Mouse (Mus musculus): ENCODE results near the gene Tcf12. TPM values are rescaled to one million over a fixed set of nuclear protein-coding genes. Genes with fewer than 3 reads are reported as not detected.

Tcf12 gene
- total RNA-seq (2021): 10 to 100 TPM; 67.2 to 68.1 TPM
- long read RNA-seq, experiment 1, full-length matches to known transcripts: 8 of 15 reads
- long read RNA-seq, experiment 1, partial matches to known transcripts: 3 of 15 reads
- long read RNA-seq, experiment 1, other reads (novel, unspliced or antisense): 4 of 15 reads
- long read RNA-seq, experiment 2, full-length matches to known transcripts: 6 of 29 reads
- long read RNA-seq, experiment 2, partial matches to known transcripts: 10 of 29 reads
- long read RNA-seq, experiment 2, other reads (novel, unspliced or antisense): 13 of 29 reads

- peak; percentile 79 to 83 for DNase-seq (ENCODE audit: low spot score in 2 of 2)
Observed at GRCm38 (mm10) chr9:72111622-72112550, at the start of gene Tcf12. Tcf12 (minus strand) TSS chr9:72111871.

GRCm38 (mm10) chr9:72158392-72158791, 46.7 kb upstream of the Tcf12 start:
- no peak for DNase-seq (ENCODE audit: low spot score in 2 of 2)

- no peak for DNase-seq (ENCODE audit: low spot score in 2 of 2)
Observed at GRCm38 (mm10) chr9:72157091-72157490, 45.4 kb upstream of the Tcf12 start.

GRCm38 (mm10) chr9:72155250-72156138, 43.8 kb upstream of the Tcf12 start:
- DNase-seq (ENCODE audit: low spot score in 2 of 2): no peak

- DNase-seq (ENCODE audit: low spot score in 2 of 2): no peak
Observed at GRCm38 (mm10) chr9:72144148-72144547, 32.5 kb upstream of the Tcf12 start.

- no peak for DNase-seq (ENCODE audit: low spot score in 2 of 2)
Observed at GRCm38 (mm10) chr9:72137899-72138298, 26.2 kb upstream of the Tcf12 start.

- DNase-seq (ENCODE audit: low spot score in 2 of 2): no peak
Observed at GRCm38 (mm10) chr9:72133772-72134245, 22.1 kb upstream of the Tcf12 start.

GRCm38 (mm10) chr9:72133089-72133771, 21.6 kb upstream of the Tcf12 start:
- peak; percentile 85 to 89 for DNase-seq (ENCODE audit: low spot score in 2 of 2)

- no peak for DNase-seq (ENCODE audit: low spot score in 2 of 2)
Observed at GRCm38 (mm10) chr9:72132728-72133088, 21.0 kb upstream of the Tcf12 start.

GRCm38 (mm10) chr9:72129884-72130283, 18.2 kb upstream of the Tcf12 start:
- no peak for DNase-seq (ENCODE audit: low spot score in 2 of 2)

GRCm38 (mm10) chr9:72125442-72125841, 13.8 kb upstream of the Tcf12 start:
- no peak for DNase-seq (ENCODE audit: low spot score in 2 of 2)

- no peak for DNase-seq (ENCODE audit: low spot score in 2 of 2)
Observed at GRCm38 (mm10) chr9:72118490-72118889, 6.8 kb upstream of the Tcf12 start.

GRCm38 (mm10) chr9:72111004-72111621, 558 bp downstream of the Tcf12 start:
- peak; percentile 64 to 74 for DNase-seq (ENCODE audit: low spot score in 2 of 2)

GRCm38 (mm10) chr9:72110627-72111003, 1.1 kb downstream of the Tcf12 start:
- DNase-seq (ENCODE audit: low spot score in 2 of 2): peak in 1 of 2 experiments; percentile 42

GRCm38 (mm10) chr9:72103471-72103870, 8.2 kb downstream of the Tcf12 start:
- peak in 1 of 2 experiments; percentile 14 for DNase-seq (ENCODE audit: low spot score in 2 of 2)

- no peak for DNase-seq (ENCODE audit: low spot score in 2 of 2)
Observed at GRCm38 (mm10) chr9:72099945-72100685, 11.6 kb downstream of the Tcf12 start.

- no peak for DNase-seq (ENCODE audit: low spot score in 2 of 2)
Observed at GRCm38 (mm10) chr9:72098056-72098455, 13.6 kb downstream of the Tcf12 start.

- DNase-seq (ENCODE audit: low spot score in 2 of 2): no peak
Observed at GRCm38 (mm10) chr9:72097083-72097482, 14.6 kb downstream of the Tcf12 start.

- DNase-seq (ENCODE audit: low spot score in 2 of 2): no peak
Observed at GRCm38 (mm10) chr9:72094675-72095074, 17.0 kb downstream of the Tcf12 start.
